8 mouse cellular contexts compared by ENCODE assay signal in genomic region chr19:32304008-32304873, GRCm38 (mm10).
DNase-seq lines count a peak whose midpoint lies in the region; ATAC-seq and TF ChIP-seq lines count a peak whose summit lies in the region.

No protein-coding gene starts in this region.

- H3K27ac ChIP-seq in left cerebral cortex, adult 2 months = peak overlapping the region; percentile 63
- H3K27ac ChIP-seq in brown adipose tissue, adult 24 weeks (replicated peaks; ENCODE audit: low read depth, low read length) = peak overlapping the region; percentile 100
- H3K27ac ChIP-seq in limb, embryonic 14.5 days (replicated peaks; ENCODE audit: low read depth, low read length) = 0 out of 2 replicates have a peak overlapping the region, but pooled peaks have one; percentile 59

- H3K4me1 ChIP-seq in brown adipose tissue, adult 24 weeks (ENCODE audit: control insufficient read depth, insufficient read depth, insufficient read length, low read length) = peaks cover 20% of the 10 kb centered on the region
- peaks cover 9% of the 10 kb centered on the region for H3K4me1 ChIP-seq in limb, embryonic 14.5 days (ENCODE audit: control insufficient read depth, insufficient read depth, low read length)

- no peak for ATAC-seq in limb, embryonic 14.5 days (ENCODE audit: low FRiP score, low read depth)
- ATAC-seq in neutrophil, adult 5-6 weeks (ENCODE audit: extremely low read depth, insufficient number of reproducible peaks, low FRiP score, poor library complexity, severe bottlenecking) = 0 out of 2 replicates have a peak, but pooled peaks have one; percentile 25

- no peaks in the 10 kb centered on the region for H3K36me3 ChIP-seq in limb, embryonic 14.5 days (ENCODE audit: control insufficient read depth, insufficient read depth, low read length)

- H3K9me3 ChIP-seq in limb, embryonic 14.5 days (ENCODE audit: control insufficient read depth, low read length) = no peaks in the 10 kb centered on the region

- TF ChIP-seq POLR2A in limb, embryonic 14.5 days (IDR thresholded peaks at IDR 0.05; ENCODE audit: borderline replicate concordance, extremely low read depth, insufficient read depth, insufficient read length) = no peak

- DNase-seq in left cerebral cortex, adult 2 months (ENCODE audit: extremely low spot score in 1 of 2, low spot score in 2 of 2) = no peak
- no peak for DNase-seq in left cerebral cortex, postnatal 14 days (ENCODE audit: low spot score in 2 of 2)
- peak; percentile 87 for DNase-seq in heart, postnatal 10 days
- DNase-seq in limb, embryonic 14.5 days (ENCODE audit: low spot score) = no peak
- no peak for DNase-seq in layer of hippocampus, postnatal 10 days (ENCODE audit: low spot score in 2 of 2)
- DNase-seq in T-cell, adult 2 months (ENCODE audit: low spot score) = no peak

- H3K9ac ChIP-seq in limb, embryonic 14.5 days (ENCODE audit: low read depth, low read length, severe bottlenecking) = no peak overlapping the region

- H3K4me3 ChIP-seq in left cerebral cortex, adult 2 months = no peak overlapping the region
- H3K4me3 ChIP-seq in brown adipose tissue, adult 24 weeks (ENCODE audit: insufficient read depth, low read depth, low read length) = 0 out of 2 replicates have a peak overlapping the region, but pooled peaks have one; percentile 2
- no peak overlapping the region for H3K4me3 ChIP-seq in limb, embryonic 14.5 days (replicated peaks; ENCODE audit: low read length)

- H3K27me3 ChIP-seq in limb, embryonic 14.5 days (ENCODE audit: control insufficient read depth, insufficient read depth, low read length) = no peaks in the 10 kb centered on the region

- TF ChIP-seq CTCF in left cerebral cortex, adult 2 months (IDR thresholded peaks at IDR 0.05) = no peak

- 63% methylated on average over 9 of the region's 9 CpGs for WGBS in limb, embryonic 14.5 days

- no peak overlapping the region for H3K4me2 ChIP-seq in limb, embryonic 14.5 days (replicated peaks; ENCODE audit: low read depth, low read length, severe bottlenecking)

- intact Hi-C loops in left cerebral cortex, adult 2 months (cut with DNase I) = no loop called here
- intact Hi-C loops in left cerebral cortex, postnatal 14 days (cut with DNase I) = no loop called here
- intact Hi-C loops in heart, postnatal 10 days (cut with DNase I) = loop anchor here (5.0 kb wide), 1 partner anchor 122 kb away; no protein-coding TSS in a partner anchor

Comparison
In these comparisons a context has a peak if more than half of its experiments do, and no peak if none do; other contexts are left out.
1. DNase-seq: peak in heart, postnatal 10 days (2 of 2); none in left cerebral cortex, adult 2 months (0 of 2), left cerebral cortex, postnatal 14 days (0 of 2), limb, embryonic 14.5 days (single experiment), layer of hippocampus, postnatal 10 days (0 of 2) and T-cell, adult 2 months (single experiment).
2. Peak in every context shown above with its lines, with median percentiles within 50 percentile points of each other: H3K27ac ChIP-seq.